Mouse (Mus musculus) hindbrain, embryonic 16.5 days (tissue): ENCODE results near the gene Col4a3bp. TPM values are rescaled to one million over a fixed set of nuclear protein-coding genes. Genes with fewer than 3 reads are reported as not detected.

Experiments
- ATAC-seq: fragments of 200-750 bp; cut with Nextera tagmentation; 2 replicates; pipeline ENCODE4 v1.8.0; 2017; ENCODE audit warnings: moderate TSS enrichment, moderate library complexity
- H3K27ac ChIP-seq: fragments of 300-500 bp; sonication (generic); 2 replicates; pipeline ENCODE4 v1.5.1; 2014; ENCODE audit warnings: low read depth, mild to moderate bottlenecking, control low read depth, low read length, moderate library complexity
- H3K27me3 ChIP-seq: fragments of 300-500 bp; sonication (generic); replicated peaks from 2 replicates; pipeline ENCODE4 v1.6.1; 2014; ENCODE audit warnings: low read length; ENCODE audit not compliant: control insufficient read depth, insufficient read depth
- H3K36me3 ChIP-seq: fragments of 300-500 bp; sonication (generic); 2 replicates; pipeline ENCODE4 v1.6.1; 2014; ENCODE audit warnings: mild to moderate bottlenecking, low read length, moderate library complexity, mixed read lengths; ENCODE audit not compliant: control insufficient read depth, insufficient read depth
- H3K4me1 ChIP-seq: fragments of 300-500 bp; sonication (generic); 2 replicates; pipeline ENCODE4 v1.6.1; 2014; ENCODE audit warnings: low read depth, low read length; ENCODE audit not compliant: control insufficient read depth, insufficient read depth
- H3K4me2 ChIP-seq: fragments of 300-500 bp; sonication (generic); 2 replicates; pipeline ENCODE4 v1.6.1; 2014; ENCODE audit warnings: mild to moderate bottlenecking, low read length, control low read depth, moderate library complexity
- H3K4me3 ChIP-seq: fragments of 300-500 bp; sonication (generic); 2 replicates; pipeline ENCODE4 v1.5.1; 2014; ENCODE audit warnings: mild to moderate bottlenecking, low read length, control low read depth, moderate library complexity
- H3K9ac ChIP-seq: fragments of 300-500 bp; sonication (generic); 2 replicates; pipeline ENCODE4 v1.6.1; 2014; ENCODE audit warnings: low read depth, mild to moderate bottlenecking, control low read depth, low read length, moderate library complexity
- H3K9me3 ChIP-seq: fragments of 300-500 bp; sonication (generic); 2 replicates; pipeline ENCODE4 v1.6.1; 2014; ENCODE audit warnings: mild to moderate bottlenecking, low read length, moderate library complexity; ENCODE audit not compliant: control insufficient read depth
- WGBS: fragments of 180-500 bp; shearing (Covaris S2); extraction: QIAGEN DNeasy Blood & Tissue Kit; methylation state at CpG from one replicate; pipeline ENCODE4 v1.1.7; 2014; 5-methylcytosine and 5-hydroxymethylcytosine counted together
- polyA plus RNA-seq: library from polyadenylated mRNA; unstranded; fragments of >200 nt; fragmentation: Nextera tagmentation; extraction: Ambion mirVana; gene quantifications from 2 replicates; pipeline ENCODE4 v1.2.1, GENCODE M21; 2015

Col4a3bp gene
- polyA plus RNA-seq, 1 experiment from 2014 or later = 7.5 TPM

DNA sequence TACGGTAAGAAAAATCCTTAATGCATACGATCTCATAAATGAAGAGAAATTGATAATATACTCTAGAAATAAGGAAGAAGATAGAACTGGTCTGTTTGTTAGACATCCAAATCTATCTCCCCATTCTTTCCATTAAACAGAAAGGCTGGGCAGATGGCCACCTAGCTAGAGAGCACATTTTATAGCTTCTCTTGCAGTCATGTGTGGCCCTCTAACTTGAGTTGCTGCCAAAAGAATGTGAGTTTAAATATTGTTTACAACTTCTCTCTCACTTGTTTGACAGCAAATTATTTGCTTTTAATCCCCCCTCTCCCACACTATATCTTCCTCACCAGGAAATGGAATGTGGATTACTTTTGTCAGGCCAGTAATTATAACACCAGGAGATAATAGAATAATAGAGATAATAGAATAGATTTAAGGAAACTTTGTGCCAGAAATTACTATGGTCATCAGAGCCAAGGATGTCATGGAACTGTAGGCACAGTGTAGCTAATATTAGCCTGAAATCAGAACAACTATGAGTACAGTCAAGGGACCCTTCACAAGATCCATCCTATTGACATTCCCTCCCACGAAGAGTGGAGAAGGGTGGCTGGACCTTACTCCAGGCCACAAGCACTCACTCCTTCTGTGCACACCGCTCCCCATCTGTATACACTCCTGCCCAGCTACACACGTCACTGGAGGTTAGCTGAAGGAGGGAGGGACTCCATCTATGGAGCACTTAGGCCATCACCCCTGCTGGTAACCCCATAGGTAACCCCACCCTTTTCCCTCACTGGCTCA, 28.1 kb upstream of the Col4a3bp start:
- 91% methylated on average over 5 of the region's 5 CpGs for WGBS
- ATAC-seq = no peak

DNA sequence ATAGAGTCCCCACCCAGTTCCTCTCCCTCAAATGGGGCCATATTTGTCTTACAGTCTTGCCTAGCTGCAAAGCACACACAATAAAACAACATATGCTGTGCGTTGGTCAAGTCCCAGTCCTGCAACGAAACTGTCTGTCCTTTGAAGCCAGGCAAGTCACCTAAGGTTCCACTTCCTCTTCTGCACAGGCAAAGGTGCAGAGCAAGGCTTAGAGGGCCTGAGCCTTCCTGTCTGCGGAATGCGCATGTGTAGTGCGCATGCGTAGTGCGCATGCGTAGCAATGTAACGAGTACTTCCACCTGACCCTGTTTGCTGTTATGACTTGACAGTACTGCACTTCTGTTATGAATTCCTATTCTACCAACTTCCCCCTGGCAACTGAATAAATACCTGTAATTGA, 26.2 kb upstream of the Col4a3bp start:
- no peak for ATAC-seq
- Histone ChIP-seq H3K27ac (no peak overlapping the region), H3K4me3 (no peak overlapping the region), H3K4me2 (no peak overlapping the region), H3K9ac (no peak overlapping the region), H3K9me3 (no peaks in the 10 kb centered on the region), H3K36me3 (no peaks in the 10 kb centered on the region), H3K27me3 (no peaks in the 10 kb centered on the region), H3K4me1 (no peaks in the 10 kb centered on the region)
- 96% methylated on average over 9 of the region's 9 CpGs for WGBS

More for the DNA sequence above, 28.1 kb upstream of the Col4a3bp start:
- Histone ChIP-seq H3K9ac (no peak overlapping the region), H3K27me3 (no peaks in the 10 kb centered on the region), H3K27ac (no peak overlapping the region), H3K36me3 (no peaks in the 10 kb centered on the region), H3K9me3 (no peaks in the 10 kb centered on the region), H3K4me3 (no peak overlapping the region), H3K4me2 (no peak overlapping the region), H3K4me1 (no peaks in the 10 kb centered on the region)

DNA sequence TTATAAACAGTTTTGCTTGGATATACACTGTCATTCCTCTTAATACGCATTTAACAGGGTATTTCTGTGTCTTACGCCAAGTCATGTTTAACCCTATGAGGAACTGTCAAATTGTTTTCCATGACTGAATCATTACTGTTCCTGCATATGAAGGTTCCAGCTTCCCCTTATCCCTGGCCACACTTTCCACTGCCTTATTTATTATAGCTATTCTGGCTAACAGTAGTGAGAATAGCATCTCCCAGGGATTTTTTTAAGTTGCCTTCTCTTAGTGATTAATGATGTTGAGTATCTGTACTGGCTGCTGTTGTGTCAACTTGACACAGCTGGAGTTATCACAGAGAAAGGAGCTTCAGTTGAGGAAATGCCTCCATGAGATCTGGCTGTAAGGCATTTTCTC, 25.1 kb upstream of the Col4a3bp start:
- H3K27ac ChIP-seq = no peak overlapping the region
- H3K9ac ChIP-seq = no peak overlapping the region
- no peaks in the 10 kb centered on the region for H3K9me3 ChIP-seq
- 86% methylated on average over 2 of the region's 2 CpGs for WGBS
- ATAC-seq = no peak
- no peak overlapping the region for H3K4me2 ChIP-seq
- no peaks in the 10 kb centered on the region for H3K4me1 ChIP-seq
- no peak overlapping the region for H3K4me3 ChIP-seq
- H3K36me3 ChIP-seq = no peaks in the 10 kb centered on the region
- no peaks in the 10 kb centered on the region for H3K27me3 ChIP-seq

DNA sequence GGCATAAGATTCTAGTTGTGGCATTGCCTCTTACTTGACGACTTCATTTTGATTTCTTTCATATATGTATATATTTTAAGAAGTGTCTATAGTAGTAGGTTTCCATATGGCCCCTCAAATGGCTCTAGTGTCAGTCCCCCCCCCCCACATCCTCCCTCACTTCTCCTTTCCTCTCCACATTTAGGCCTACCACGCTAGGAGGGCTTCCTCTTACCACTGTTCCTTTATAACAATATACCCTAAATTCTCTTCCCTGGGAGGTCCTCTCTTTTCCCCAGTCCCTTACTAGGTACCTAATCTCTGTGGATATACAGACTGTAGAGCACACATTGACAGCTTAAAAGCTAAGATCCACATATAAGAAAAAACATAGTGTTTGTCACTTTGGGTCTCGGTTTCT, 21.1 kb upstream of the Col4a3bp start:
- no peak for ATAC-seq
- H3K9ac ChIP-seq = no peak overlapping the region
- no peaks in the 10 kb centered on the region for H3K9me3 ChIP-seq
- no peaks in the 10 kb centered on the region for H3K4me1 ChIP-seq
- no peak overlapping the region for H3K4me3 ChIP-seq
- H3K36me3 ChIP-seq = no peaks in the 10 kb centered on the region
- H3K27me3 ChIP-seq = no peaks in the 10 kb centered on the region
- 90% methylated on average over 3 of the region's 3 CpGs for WGBS
- H3K27ac ChIP-seq = no peak overlapping the region
- H3K4me2 ChIP-seq = no peak overlapping the region

DNA sequence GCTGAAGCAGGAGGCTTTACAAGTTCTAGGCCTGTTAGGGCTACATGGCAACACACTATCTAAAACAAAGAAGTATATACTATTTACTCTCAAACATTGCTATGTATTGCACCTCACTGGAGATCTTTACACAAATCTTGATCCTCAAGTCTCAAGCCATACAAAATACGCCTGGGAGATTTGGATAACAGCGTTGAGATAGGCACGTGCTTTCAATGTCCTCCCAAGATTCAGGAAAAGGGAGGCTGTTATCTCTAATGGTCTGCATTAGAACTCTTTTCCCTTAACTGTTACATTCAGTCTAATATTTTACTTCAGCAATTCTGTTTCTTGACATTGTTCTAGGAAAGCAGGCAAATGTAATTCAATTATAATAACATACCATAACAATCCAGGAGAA, 15.4 kb upstream of the Col4a3bp start:
- no peak overlapping the region for H3K4me3 ChIP-seq
- no peaks in the 10 kb centered on the region; the same call in 1 of the 2 replicates for H3K36me3 ChIP-seq
- H3K4me1 ChIP-seq = no peaks in the 10 kb centered on the region
- no peak for ATAC-seq
- no peak overlapping the region for H3K9ac ChIP-seq
- WGBS = 99% methylated on average over 3 of the region's 3 CpGs
- H3K9me3 ChIP-seq = peaks cover 3% of the 10 kb centered on the region; the same call in 1 of the 2 replicates
- H3K27ac ChIP-seq = no peak overlapping the region
- H3K27me3 ChIP-seq = no peaks in the 10 kb centered on the region
- no peak overlapping the region for H3K4me2 ChIP-seq

DNA sequence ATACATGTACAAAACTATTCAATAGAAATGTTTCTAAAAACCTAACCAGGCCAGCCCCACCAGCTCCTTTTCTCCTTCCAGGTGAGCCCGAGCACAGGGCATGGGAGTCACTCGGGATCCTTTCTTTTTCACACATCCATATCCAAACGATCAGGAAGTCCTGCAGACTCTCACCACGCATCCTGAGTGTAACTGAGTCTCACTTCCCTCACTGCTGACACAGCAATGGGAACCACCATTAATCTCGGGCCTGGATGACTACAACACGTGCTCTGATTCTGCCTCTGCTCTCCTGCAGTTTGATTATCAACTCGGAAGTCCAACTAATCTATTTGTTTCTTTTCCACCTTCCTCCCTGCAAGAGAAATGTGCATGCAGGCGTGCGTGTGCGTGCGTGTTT, 14.6 kb upstream of the Col4a3bp start:
- no peak for ATAC-seq
- H3K4me3 ChIP-seq = no peak overlapping the region
- no peaks in the 10 kb centered on the region for H3K4me1 ChIP-seq
- no peak overlapping the region for H3K4me2 ChIP-seq
- 94% methylated on average over 11 of the region's 11 CpGs for WGBS
- H3K36me3 ChIP-seq = no peaks in the 10 kb centered on the region; the same call in 1 of the 2 replicates
- no peak overlapping the region for H3K9ac ChIP-seq
- H3K9me3 ChIP-seq = peaks cover 3% of the 10 kb centered on the region; the same call in 1 of the 2 replicates
- no peaks in the 10 kb centered on the region for H3K27me3 ChIP-seq
- H3K27ac ChIP-seq = no peak overlapping the region

DNA sequence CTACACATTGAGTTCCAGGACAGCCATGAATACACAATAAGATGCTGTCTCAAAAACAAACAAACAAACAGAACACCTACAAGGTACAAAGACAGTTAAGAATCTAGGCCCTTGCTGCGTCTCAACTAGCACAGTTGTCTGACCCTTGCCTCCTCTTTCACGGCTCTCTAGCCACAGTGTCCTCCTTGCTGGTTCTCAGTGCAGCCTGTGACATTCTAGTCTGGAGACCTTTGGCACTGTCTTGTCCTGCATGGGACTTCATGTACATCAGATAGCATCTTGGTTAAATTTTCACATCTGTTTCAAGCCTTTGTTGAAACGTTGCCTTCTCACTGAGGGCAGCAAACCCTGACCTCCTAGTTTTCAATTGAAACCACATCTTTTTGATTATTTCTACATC, 13.6 kb upstream of the Col4a3bp start:
- no peaks in the 10 kb centered on the region for H3K4me1 ChIP-seq
- ATAC-seq = no peak
- no peak overlapping the region for H3K4me3 ChIP-seq
- H3K4me2 ChIP-seq = no peak overlapping the region
- 88% methylated on average over 3 of the region's 3 CpGs for WGBS
- no peaks in the 10 kb centered on the region for H3K27me3 ChIP-seq
- no peak overlapping the region for H3K9ac ChIP-seq
- no peak overlapping the region for H3K27ac ChIP-seq
- no peaks in the 10 kb centered on the region; the same call in 1 of the 2 replicates for H3K36me3 ChIP-seq
- peaks cover 3% of the 10 kb centered on the region; the same call in 1 of the 2 replicates for H3K9me3 ChIP-seq

DNA sequence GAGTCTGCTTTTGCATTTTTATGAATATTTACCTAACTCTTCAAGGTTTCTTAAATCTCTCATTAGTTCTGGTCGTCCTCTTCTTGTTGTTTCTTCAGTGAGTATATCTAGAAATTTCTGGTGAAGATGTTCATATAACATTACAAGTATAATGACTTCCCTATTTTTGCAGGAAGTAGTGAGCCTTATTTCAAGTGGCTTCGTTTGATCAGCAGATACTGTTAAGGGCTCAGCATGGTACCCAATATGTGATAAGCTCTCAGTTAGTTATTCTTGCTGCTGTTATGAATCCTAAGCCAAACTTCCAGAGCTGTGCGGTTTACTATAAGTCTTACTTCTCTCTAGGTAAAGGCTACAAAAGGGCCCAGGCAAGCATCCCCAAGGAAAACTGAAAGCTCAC, 12.9 kb upstream of the Col4a3bp start:
- Histone ChIP-seq H3K4me3 (no peak overlapping the region), H3K27ac (no peak overlapping the region), H3K9ac (no peak overlapping the region), H3K4me2 (no peak overlapping the region), H3K9me3 (peaks cover 3% of the 10 kb centered on the region; the same call in 1 of the 2 replicates), H3K27me3 (no peaks in the 10 kb centered on the region), H3K36me3 (no peaks in the 10 kb centered on the region; the same call in 1 of the 2 replicates), H3K4me1 (no peaks in the 10 kb centered on the region)
- WGBS = 93% methylated on average over 3 of the region's 3 CpGs
- no peak for ATAC-seq

DNA sequence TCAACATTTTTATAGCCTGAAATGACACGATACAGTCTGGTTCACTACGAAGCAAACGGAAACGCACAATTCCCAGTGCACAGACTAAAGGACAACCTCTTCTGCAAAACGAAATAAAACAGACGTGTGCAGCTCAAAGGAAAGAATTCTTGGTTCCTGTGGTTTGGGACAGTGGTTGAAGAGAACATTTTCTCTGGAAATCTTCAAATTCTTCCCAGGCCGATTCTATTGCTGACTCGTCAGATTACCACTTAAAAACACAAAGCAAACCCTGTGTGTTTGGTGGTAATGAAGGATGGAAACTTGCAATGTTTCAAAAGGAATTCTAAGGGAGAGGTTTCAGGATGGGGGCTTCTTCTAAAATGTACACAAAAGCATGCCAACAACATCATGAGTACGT, 12.4 kb upstream of the Col4a3bp start:
- H3K27ac ChIP-seq = no peak overlapping the region
- H3K4me2 ChIP-seq = no peak overlapping the region
- H3K9ac ChIP-seq = no peak overlapping the region
- H3K9me3 ChIP-seq = peaks cover 3% of the 10 kb centered on the region; the same call in 1 of the 2 replicates
- H3K4me3 ChIP-seq = no peak overlapping the region
- no peaks in the 10 kb centered on the region; the same call in 1 of the 2 replicates for H3K36me3 ChIP-seq
- 95% methylated on average over 9 of the region's 9 CpGs for WGBS
- H3K4me1 ChIP-seq = no peaks in the 10 kb centered on the region
- no peak for ATAC-seq
- H3K27me3 ChIP-seq = no peaks in the 10 kb centered on the region
